Mouse (Mus musculus) activated CD4-positive, CD25-positive, alpha-beta regulatory T cell (primary cell): ENCODE results near the gene Slc4a4. TPM values are rescaled to one million over a fixed set of nuclear protein-coding genes. Genes with fewer than 3 reads are reported as not detected.

Experiments
- polyA plus RNA-seq, 2 experiments: library from polyadenylated mRNA; unstranded; fragments of 100-300 nt; shearing (Covaris generic); gene quantifications; one replicate each; pipeline ENCODE4 v1.2.1; 2017

Gene Slc4a4
- under 1 TPM in 1 of 2 experiments, not detected in 1; 0.47 TPM for polyA plus RNA-seq

DNA sequence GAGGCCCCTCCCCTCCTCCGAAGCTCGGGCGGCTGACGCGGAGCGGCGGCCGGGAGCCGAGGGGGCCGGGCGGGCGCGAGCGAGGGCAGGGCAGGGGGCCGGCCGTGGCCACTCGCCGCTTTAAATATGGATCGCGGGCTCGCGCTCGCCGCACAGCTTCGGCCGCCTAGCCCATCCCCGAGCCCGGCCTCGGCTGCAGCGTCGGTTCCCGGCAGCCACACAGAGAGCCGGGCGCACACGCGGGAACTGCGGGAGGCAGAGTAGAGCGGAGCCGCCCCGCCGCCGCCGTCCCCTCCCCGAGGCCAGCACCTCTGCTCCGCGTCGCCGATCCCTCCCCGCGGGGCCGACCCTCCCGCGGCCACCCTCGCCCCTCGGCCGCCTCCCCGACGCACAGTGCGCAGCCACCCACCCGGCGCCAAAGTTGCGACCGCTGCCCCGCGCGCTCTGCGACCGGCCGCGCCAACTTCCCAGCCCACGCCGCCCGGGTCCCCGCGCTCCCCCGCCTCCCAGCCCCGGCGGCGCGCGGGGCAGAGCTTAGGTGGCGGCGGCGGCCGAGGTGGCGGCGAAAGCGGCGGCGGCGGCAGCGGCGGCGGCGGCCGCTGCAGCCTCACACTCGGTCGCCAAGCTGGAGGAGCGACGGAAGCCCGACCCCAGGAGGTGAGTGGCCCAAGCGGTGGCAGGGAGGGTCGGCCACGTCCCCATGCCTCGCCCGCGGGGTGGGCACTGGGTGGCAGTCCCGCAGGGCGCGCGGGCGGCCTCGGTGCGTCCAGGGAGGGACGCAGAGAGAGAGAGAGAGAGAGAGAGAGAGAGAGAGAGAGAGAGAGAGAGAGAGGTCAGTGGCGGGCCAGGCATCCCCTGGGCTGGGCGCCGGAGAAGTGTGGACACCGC lies at the start of gene Slc4a4:
TSS of gene Slc4a4 (plus strand) at position 151 of the 888 bp plus-strand sequence.

Other genes starting within 250 kb of the Slc4a4 start
- gene Grsf1, start 210.6 kb upstream of the Slc4a4 start, polyA plus RNA-seq = 10 to 100 TPM; 53.0 to 59.4 TPM
- 10 to 100 TPM; 10.0 to 10.7 TPM for gene Mob1b, start 166.0 kb upstream of the Slc4a4 start, polyA plus RNA-seq
- gene Dck, start 121.8 kb upstream of the Slc4a4 start, polyA plus RNA-seq = 100 to 1,000 TPM in 1 of 2 experiments, 10 to 100 TPM in 1; 56.1 to 110 TPM